Mouse (Mus musculus) liver, embryonic 11.5 days (tissue): ENCODE measurements around the gene C130050O18Rik. TPM values are rescaled to one million over a fixed set of nuclear protein-coding genes. Genes with fewer than 3 reads are reported as not detected.

Source experiments
- ATAC-seq: fragments of 200-750 bp; cut with Nextera tagmentation; replicated peaks from 2 replicates; pipeline ENCODE4 v1.8.0; 2017; ENCODE audit warnings: moderate number of reproducible peaks, mild to moderate bottlenecking, moderate TSS enrichment, moderate library complexity; ENCODE audit not compliant: low FRiP score
- DNase-seq: peaks from one replicate; pipeline ENCODE4 v3.0.0-alpha.2; 2017; ENCODE audit warnings: low spot score
- H3K27ac ChIP-seq: fragments of 300-500 bp; sonication (generic); 2 replicates; pipeline ENCODE4 v1.5.1; 2014; ENCODE audit warnings: mild to moderate bottlenecking, low read depth, low read length, control low read depth
- H3K27me3 ChIP-seq: fragments of 300-500 bp; sonication (generic); replicated peaks from 2 replicates; pipeline ENCODE4 v1.6.1; 2014; ENCODE audit warnings: low read length, mixed read lengths; ENCODE audit not compliant: control insufficient read depth, insufficient read depth
- H3K36me3 ChIP-seq: fragments of 300-500 bp; sonication (generic); 2 replicates; pipeline ENCODE4 v1.6.1; 2014; ENCODE audit warnings: mild to moderate bottlenecking, low read length, moderate library complexity, mixed read lengths; ENCODE audit not compliant: control insufficient read depth, insufficient read depth
- H3K4me1 ChIP-seq: fragments of 300-500 bp; sonication (generic); replicated peaks from 2 replicates; pipeline ENCODE4 v1.6.1; 2014; ENCODE audit warnings: low read length, mixed read lengths; ENCODE audit not compliant: control insufficient read depth, insufficient read depth
- H3K4me2 ChIP-seq: fragments of 300-500 bp; sonication (generic); 2 replicates; pipeline ENCODE4 v1.6.1; 2014; ENCODE audit warnings: mild to moderate bottlenecking, control low read depth, moderate library complexity
- H3K4me3 ChIP-seq: fragments of 300-500 bp; sonication (generic); 2 replicates; pipeline ENCODE4 v1.5.1; 2014; ENCODE audit warnings: low read depth, low read length, control low read depth
- H3K9ac ChIP-seq: fragments of 300-500 bp; sonication (generic); 2 replicates; pipeline ENCODE4 v1.6.1; 2014; ENCODE audit warnings: low read depth, low read length, control low read depth
- H3K9me3 ChIP-seq: fragments of 300-500 bp; sonication (generic); 2 replicates; pipeline ENCODE4 v1.6.1; 2016; ENCODE audit warnings: low read length, inconsistent platforms, mixed read lengths; ENCODE audit not compliant: control insufficient read depth
- WGBS: fragments of 180-500 bp; shearing (Covaris S2); extraction: QIAGEN DNeasy Blood & Tissue Kit; methylation state at CpG from one replicate; pipeline ENCODE4 v1.1.7; 2014; 5-methylcytosine and 5-hydroxymethylcytosine counted together
- polyA plus RNA-seq: library from polyadenylated mRNA; unstranded; fragments of >200 nt; fragmentation: Nextera tagmentation; extraction: Ambion mirVana; gene quantifications from 2 replicates; pipeline ENCODE4 v1.2.1, GENCODE M21; 2014

The C130050O18Rik gene
- polyA plus RNA-seq, 1 experiment from 2014 or later, result 1.6 TPM

DNA sequence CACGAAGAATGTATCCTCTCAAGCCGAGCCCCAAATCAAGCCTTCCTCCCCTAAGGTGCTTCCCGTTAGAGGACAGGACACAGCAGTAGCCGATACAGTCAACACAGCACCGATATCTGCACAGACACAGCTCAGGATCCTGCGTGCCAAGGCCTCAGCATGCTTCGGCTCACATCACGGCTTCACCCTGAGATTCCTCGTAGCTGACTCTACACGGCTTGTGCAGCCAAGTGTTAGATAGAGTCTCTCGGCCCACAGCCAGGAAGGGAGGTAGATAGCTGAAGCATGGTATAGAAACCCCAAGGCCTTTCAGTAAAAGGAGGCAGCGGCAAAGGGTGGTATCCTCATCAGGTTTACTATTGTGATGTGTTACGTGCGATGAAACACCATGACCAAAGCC lies 5.1 kb upstream of the C130050O18Rik start:
- Histone ChIP-seq H3K27me3 (no peaks in the 10 kb centered on the region), H3K4me2 (no peak overlapping the region), H3K9ac (no peak overlapping the region), H3K36me3 (no peaks in the 10 kb centered on the region), H3K4me3 (no peak overlapping the region), H3K4me1 (peaks cover 33% of the 10 kb centered on the region), H3K27ac (no peak overlapping the region), H3K9me3 (no peaks in the 10 kb centered on the region)
- no peak for DNase-seq
- 90% methylated on average over 14 of the region's 14 CpGs for WGBS
- no peak for ATAC-seq

DNA sequence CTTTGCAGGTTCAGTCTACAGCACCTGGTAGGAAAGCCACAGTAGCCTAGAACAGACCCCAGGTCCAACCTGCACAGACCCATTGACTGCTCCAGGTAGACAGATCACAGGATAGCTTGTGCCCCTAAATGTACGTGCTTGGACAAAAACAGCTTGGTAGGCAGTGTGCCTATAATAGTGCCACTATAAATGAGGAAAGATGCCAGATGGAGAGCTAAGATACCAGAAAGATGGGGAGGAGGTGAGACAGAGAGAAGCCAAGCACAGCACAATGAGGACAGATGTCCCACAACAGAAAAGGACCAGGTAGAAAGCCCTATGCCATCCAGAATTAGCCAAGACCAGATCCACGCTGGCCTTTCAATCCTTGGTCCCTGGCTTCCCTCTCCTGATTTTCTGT lies 3.0 kb upstream of the C130050O18Rik start:
- ATAC-seq (no peak), DNase-seq (no peak)
- H3K4me2 ChIP-seq, result no peak overlapping the region
- 89% methylated on average over 2 of the region's 2 CpGs for WGBS
- no peak overlapping the region for H3K27ac ChIP-seq
- H3K36me3 ChIP-seq, result no peaks in the 10 kb centered on the region
- H3K9me3 ChIP-seq, result no peaks in the 10 kb centered on the region
- no peaks in the 10 kb centered on the region for H3K27me3 ChIP-seq
- H3K4me1 ChIP-seq, result peaks cover 41% of the 10 kb centered on the region
- H3K9ac ChIP-seq, result no peak overlapping the region
- no peak overlapping the region for H3K4me3 ChIP-seq

DNA sequence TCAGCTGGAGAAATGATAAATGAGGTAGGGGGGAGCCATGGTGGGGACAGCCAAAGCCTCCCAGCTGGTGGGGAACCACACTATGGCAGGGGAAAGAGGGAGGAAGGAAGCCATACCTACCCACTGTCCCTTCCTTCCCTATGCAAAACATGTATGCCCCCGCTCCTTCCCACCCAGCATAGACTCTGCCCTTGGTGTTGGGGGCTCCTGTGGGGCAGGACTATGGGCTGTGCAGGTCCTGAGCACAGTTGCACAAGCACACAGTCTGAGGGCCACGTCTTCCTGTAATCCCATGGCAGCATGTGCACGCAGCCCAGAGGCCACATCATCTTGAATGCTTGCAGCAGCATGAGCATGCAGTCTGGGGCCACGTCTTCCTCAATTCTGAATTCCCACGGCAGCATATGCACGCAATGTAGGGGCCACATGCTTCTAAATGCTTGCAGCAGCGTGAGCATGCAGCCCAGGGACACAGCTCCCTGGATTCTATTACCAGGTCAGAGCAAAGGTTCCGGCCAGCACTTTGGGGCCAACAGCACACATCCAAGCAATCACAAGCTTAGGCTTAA lies 1.3 kb upstream of the C130050O18Rik start:
- H3K4me2 ChIP-seq, result no peak overlapping the region
- H3K27ac ChIP-seq, result peak overlapping the region; percentile 71; the same call in 1 of the 2 replicates
- ATAC-seq (no peak), DNase-seq (no peak)
- no peaks in the 10 kb centered on the region for H3K27me3 ChIP-seq
- 73% methylated on average over 8 of the region's 8 CpGs for WGBS
- no peaks in the 10 kb centered on the region for H3K9me3 ChIP-seq
- H3K4me1 ChIP-seq, result peaks cover 32% of the 10 kb centered on the region
- peak overlapping the region; percentile 46; the same call in 1 of the 2 replicates for H3K9ac ChIP-seq
- H3K4me3 ChIP-seq, result no peak overlapping the region
- no peaks in the 10 kb centered on the region for H3K36me3 ChIP-seq

DNA sequence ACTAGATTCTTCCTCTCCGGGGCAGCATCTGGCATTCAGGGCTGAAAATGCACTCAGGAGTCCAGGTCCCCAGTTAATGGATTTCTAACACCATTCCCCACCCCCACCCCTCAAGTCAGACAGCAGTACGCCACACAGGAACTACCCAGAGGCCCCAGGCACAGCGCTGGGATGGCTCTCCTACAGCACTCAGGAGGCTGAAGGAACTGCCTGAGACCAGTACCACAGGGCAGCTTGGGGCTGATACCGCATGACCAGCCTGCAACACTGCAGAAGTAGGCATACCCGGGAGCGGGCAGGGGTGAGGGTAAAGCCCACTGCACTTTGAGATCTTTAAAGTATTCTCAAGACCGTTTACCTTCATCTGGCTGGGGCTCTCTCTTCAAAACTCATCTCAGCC lies 398 bp downstream of the C130050O18Rik start:
- H3K27ac ChIP-seq, result peak overlapping the region; percentile 71; the same call in 1 of the 2 replicates
- H3K9ac ChIP-seq, result peak overlapping the region; percentile 46; the same call in 1 of the 2 replicates
- H3K4me3 ChIP-seq, result no peak overlapping the region
- no peak for DNase-seq
- peak overlapping the region; percentile 16 for H3K4me2 ChIP-seq
- H3K36me3 ChIP-seq, result no peaks in the 10 kb centered on the region
- 52% methylated on average over 7 of the region's 7 CpGs for WGBS
- H3K4me1 ChIP-seq, result peaks cover 29% of the 10 kb centered on the region
- H3K9me3 ChIP-seq, result no peaks in the 10 kb centered on the region
- H3K27me3 ChIP-seq, result no peaks in the 10 kb centered on the region
- ATAC-seq, result 0 out of 2 replicates have a peak, but pooled peaks have one; percentile 42

DNA sequence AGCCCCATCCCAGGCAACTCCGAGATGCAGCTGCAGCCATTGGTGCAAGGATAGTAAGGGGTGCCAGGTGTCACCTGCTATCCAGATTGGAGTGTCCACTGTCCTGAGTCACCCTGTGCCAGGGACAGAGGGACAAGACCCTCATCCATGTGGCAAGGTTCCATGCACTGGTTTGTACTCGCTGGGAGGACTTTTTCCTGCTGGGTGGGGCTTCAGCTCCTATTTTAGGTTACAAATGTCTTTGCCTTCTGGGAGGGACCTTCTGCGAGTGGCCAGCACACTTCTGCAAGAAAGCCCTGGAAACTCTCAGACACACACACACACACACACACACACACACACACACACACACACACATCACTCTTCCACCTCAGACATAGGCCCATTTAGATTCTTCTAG lies 873 bp downstream of the C130050O18Rik start:
- ATAC-seq, result no peak
- Histone ChIP-seq H3K9ac (no peak overlapping the region), H3K27me3 (no peaks in the 10 kb centered on the region), H3K36me3 (no peaks in the 10 kb centered on the region), H3K9me3 (no peaks in the 10 kb centered on the region), H3K4me1 (peaks cover 29% of the 10 kb centered on the region), H3K4me3 (no peak overlapping the region), H3K4me2 (peak overlapping the region; percentile 16), H3K27ac (peak overlapping the region; percentile 71; the same call in 1 of the 2 replicates)
- 54% methylated on average over 3 of the region's 3 CpGs for WGBS
- no peak for DNase-seq

DNA sequence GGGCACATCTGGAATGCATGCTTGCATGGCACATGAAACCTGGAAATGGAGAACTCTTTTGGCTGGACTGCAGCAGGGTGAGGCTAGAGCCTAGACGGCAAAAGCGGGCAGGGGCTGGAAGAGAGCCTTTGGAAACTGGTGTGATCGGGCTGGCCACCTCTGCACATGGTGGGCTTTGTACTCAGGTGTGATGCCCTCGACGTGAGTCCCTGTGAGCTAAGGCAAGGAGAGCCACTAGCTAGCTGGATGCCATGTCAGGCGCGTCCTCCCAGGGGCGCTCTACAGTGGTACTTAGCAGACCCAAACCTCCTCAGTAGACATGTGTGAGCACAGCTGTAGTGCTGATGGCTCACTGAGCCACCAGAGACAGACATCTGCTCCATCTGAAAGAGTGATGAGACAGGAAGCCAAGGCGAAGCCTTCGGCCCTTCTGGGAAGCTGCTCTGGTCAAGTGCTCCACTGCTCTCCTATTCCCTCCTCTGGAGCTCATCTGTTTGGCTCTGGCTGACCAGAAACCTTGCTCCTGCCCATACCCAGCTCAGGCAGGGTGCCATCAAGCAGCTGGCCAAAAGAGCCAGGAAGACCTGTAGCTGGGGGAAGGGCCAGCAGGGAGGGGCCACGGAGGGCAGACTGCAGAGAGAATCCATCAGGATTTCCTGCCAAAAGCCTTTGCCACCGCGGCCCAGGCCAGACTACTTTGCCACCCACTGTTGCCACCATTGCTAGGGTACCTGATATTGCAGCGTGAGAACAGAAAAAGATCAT lies 2.2 kb downstream of the C130050O18Rik start:
- no peaks in the 10 kb centered on the region for H3K9me3 ChIP-seq
- H3K27ac ChIP-seq, result no peak overlapping the region
- no peaks in the 10 kb centered on the region for H3K27me3 ChIP-seq
- no peaks in the 10 kb centered on the region for H3K36me3 ChIP-seq
- peak overlapping the region; percentile 22; the same call in 1 of the 2 replicates for H3K4me2 ChIP-seq
- H3K4me1 ChIP-seq, result peaks cover 29% of the 10 kb centered on the region
- H3K9ac ChIP-seq, result no peak overlapping the region
- no peak for ATAC-seq
- WGBS, result 80% methylated on average over 14 of the region's 14 CpGs
- DNase-seq, result no peak
- no peak overlapping the region for H3K4me3 ChIP-seq

DNA sequence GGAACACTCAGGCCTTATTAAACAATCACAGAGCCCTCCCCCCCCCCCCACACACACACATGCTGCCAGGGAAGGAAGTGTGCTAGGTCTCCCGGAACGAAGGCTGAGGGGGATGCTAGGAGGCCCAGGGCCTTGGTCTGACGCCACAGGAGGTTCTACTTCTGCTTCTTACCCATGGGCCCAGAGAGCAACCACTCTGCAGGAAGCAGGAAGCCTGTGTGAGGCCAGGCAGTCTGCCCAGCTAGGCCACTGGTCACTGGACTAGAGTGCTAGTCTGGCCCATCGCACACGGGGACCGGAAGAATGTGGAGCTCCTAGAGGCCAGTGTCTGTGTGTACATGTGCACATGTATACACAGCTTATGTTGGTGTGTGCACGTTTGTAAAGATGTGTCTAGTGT lies 3.4 kb downstream of the C130050O18Rik start:
- no peak overlapping the region for H3K4me3 ChIP-seq
- ATAC-seq, result no peak
- no peaks in the 10 kb centered on the region for H3K36me3 ChIP-seq
- WGBS, result 60% methylated on average over 7 of the region's 7 CpGs
- no peak overlapping the region; the same call in 1 of the 2 replicates for H3K9ac ChIP-seq
- no peaks in the 10 kb centered on the region for H3K9me3 ChIP-seq
- peaks cover 29% of the 10 kb centered on the region for H3K4me1 ChIP-seq
- H3K27me3 ChIP-seq, result no peaks in the 10 kb centered on the region
- H3K27ac ChIP-seq, result no peak overlapping the region; the same call in 1 of the 2 replicates
- DNase-seq, result no peak
- H3K4me2 ChIP-seq, result no peak overlapping the region; the same call in 1 of the 2 replicates

DNA sequence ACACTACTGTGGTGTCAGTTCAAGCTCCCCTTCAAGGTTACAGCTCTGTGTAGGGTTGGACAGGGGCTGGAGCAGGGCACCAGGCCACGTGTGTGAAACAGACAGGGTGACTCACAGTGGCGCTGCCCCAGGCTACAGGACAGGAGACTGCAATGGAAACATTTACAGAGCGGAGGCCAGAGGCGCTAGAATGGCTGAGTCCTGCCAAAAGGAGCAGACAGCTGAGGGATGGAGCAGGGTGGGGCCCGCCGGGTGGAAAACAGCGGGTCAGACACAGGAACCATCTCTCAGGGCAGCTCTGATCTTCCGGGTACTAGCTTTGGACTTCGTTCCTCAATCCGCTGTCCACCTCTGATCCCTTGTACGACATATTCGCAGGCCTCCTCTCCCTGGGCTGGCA lies 4.3 kb downstream of the C130050O18Rik start:
- 77% methylated on average over 12 of the region's 12 CpGs for WGBS
- Histone ChIP-seq H3K27ac (no peak overlapping the region), H3K4me2 (no peak overlapping the region), H3K4me3 (no peak overlapping the region), H3K36me3 (no peaks in the 10 kb centered on the region), H3K9ac (no peak overlapping the region), H3K9me3 (no peaks in the 10 kb centered on the region), H3K4me1 (peaks cover 21% of the 10 kb centered on the region), H3K27me3 (no peaks in the 10 kb centered on the region)
- DNase-seq (no peak), ATAC-seq (no peak)
